Mouse (Mus musculus) liver, embryonic 14.5 days (tissue): Measurements from ENCODE around the gene Snx14. TPM values are rescaled to one million over a fixed set of nuclear protein-coding genes. Genes with fewer than 3 reads are reported as not detected.
A peak's percentile ranks its signal among the peaks of the same experiment; 100 is the strongest.

ENCODE experiments used
- ATAC-seq: fragments of 200-750 bp; cut with Nextera tagmentation; 2 replicates; pipeline ENCODE4 v1.8.0; 2017; ENCODE audit warnings: moderate number of reproducible peaks, mild to moderate bottlenecking, moderate library complexity; ENCODE audit not compliant: insufficient read depth
- DNase-seq, 3 experiments: peaks; one replicate each; pipeline ENCODE4 v3.0.0-alpha.2; 2012 to 2013; ENCODE audit warnings: low read depth in 3 of 3, low spot score in 3 of 3
- H3K27ac ChIP-seq: fragments of 300-500 bp; sonication (generic); 2 replicates; pipeline ENCODE4 v1.5.1; 2014; ENCODE audit warnings: moderate library complexity, mild to moderate bottlenecking, control low read depth, inconsistent platforms
- H3K27me3 ChIP-seq: fragments of 300-500 bp; sonication (generic); 2 replicates; pipeline ENCODE4 v1.6.1; 2014; ENCODE audit warnings: mild to moderate bottlenecking, low read length, moderate library complexity; ENCODE audit not compliant: control insufficient read depth, insufficient read depth
- H3K36me3 ChIP-seq: fragments of 300-500 bp; sonication (generic); replicated peaks from 2 replicates; pipeline ENCODE4 v1.6.1; 2014; ENCODE audit warnings: low read depth; ENCODE audit not compliant: control insufficient read depth, insufficient read depth
- H3K4me1 ChIP-seq, 2 experiments: fragments of 200-500 bp in 1 of 2; fragments of 300-500 bp in 1 of 2; sonication (generic) in 1 of 2; replicated peaks; 2 replicates each; pipeline ENCODE4 v1.6.1; 2012 to 2014; ENCODE audit warnings: antibody characterized with exemption in 1 of 2, inconsistent platforms in 1 of 2, low read length in 1 of 2; ENCODE audit not compliant: control insufficient read depth in 2 of 2, insufficient read depth in 2 of 2
- H3K4me2 ChIP-seq: fragments of 300-500 bp; sonication (generic); 2 replicates; pipeline ENCODE4 v1.6.1; 2014; ENCODE audit warnings: low read depth, mild to moderate bottlenecking, control low read depth, moderate library complexity
- H3K4me3 ChIP-seq, 2 experiments: fragments of 200-500 bp in 1 of 2; fragments of 300-500 bp in 1 of 2; sonication (generic) in 1 of 2; 2 replicates each; pipeline ENCODE4 v1.5.1; 2012 to 2014; ENCODE audit warnings: low read depth in 2 of 2, low read length in 2 of 2, mild to moderate bottlenecking in 2 of 2, control low read depth in 1 of 2, inconsistent platforms in 1 of 2, moderate library complexity in 1 of 2; ENCODE audit not compliant: insufficient read depth in 1 of 2
- H3K9ac ChIP-seq: fragments of 300-500 bp; sonication (generic); replicated peaks from 2 replicates; pipeline ENCODE4 v1.6.1; 2014; ENCODE audit warnings: mild to moderate bottlenecking, control low read depth, moderate library complexity
- H3K9me3 ChIP-seq: fragments of 300-500 bp; sonication (generic); 2 replicates; pipeline ENCODE4 v1.6.1; 2016; ENCODE audit warnings: low read length, mixed read lengths; ENCODE audit not compliant: control insufficient read depth
- CTCF ChIP-seq: IDR thresholded peaks from 2 replicates; pipeline ENCODE4 v1.5.1; 2016; ENCODE audit warnings: antibody characterized with exemption, low read depth, control low read depth
- EP300 ChIP-seq: IDR thresholded peaks from 2 replicates; pipeline ENCODE4 v1.6.1; 2016; ENCODE audit warnings: antibody characterized with exemption, low read depth
- WGBS: fragments of 180-500 bp; shearing (Covaris S2); extraction: QIAGEN DNeasy Blood & Tissue Kit; methylation state at CpG from one replicate; pipeline ENCODE4 v1.1.7; 2014; ENCODE audit not compliant: insufficient replicate concordance; 5-methylcytosine and 5-hydroxymethylcytosine counted together
- polyA plus RNA-seq, 2 experiments: library from polyadenylated mRNA; depleted of rRNA in 1 of 2; stranded (reverse) in 1 of 2; unstranded in 1 of 2; fragments of >200 nt; fragmentation: Nextera tagmentation in 1 of 2; extraction: Ambion mirVana in 1 of 2; gene quantifications; 2 replicates each; pipeline versions ENCODE4 v1.2.1 to v1.2.3; 2012 to 2014

The Snx14 gene
- polyA plus RNA-seq, 2 experiments: 8.6 to 9.9 TPM

GRCm38 (mm10) chr9:88330316-88330715, 108.4 kb downstream of the Snx14 start:
- H3K9ac ChIP-seq: no peak overlapping the region
- no peaks in the 10 kb centered on the region for H3K9me3 ChIP-seq
- ATAC-seq (no peak), DNase-seq (no peak)
- peaks cover 14% of the 10 kb centered on the region for H3K27me3 ChIP-seq
- H3K4me1 ChIP-seq: no peaks in the 10 kb centered on the region
- 43% methylated on average over 3 of the region's 3 CpGs for WGBS
- H3K27ac ChIP-seq: no peak overlapping the region
- TF ChIP-seq CTCF (no peak), EP300 (no peak)
- H3K36me3 ChIP-seq: no peaks in the 10 kb centered on the region
- no peak overlapping the region; the same call in 1 of the 2 replicates for H3K4me2 ChIP-seq
- no peak overlapping the region for H3K4me3 ChIP-seq

GRCm38 (mm10) chr9:88329166-88329748, 109.5 kb downstream of the Snx14 start:
- Histone ChIP-seq H3K27ac (no peak overlapping the region), H3K36me3 (no peaks in the 10 kb centered on the region), H3K4me2 (peak overlapping the region; percentile 33), H3K9me3 (no peaks in the 10 kb centered on the region), H3K4me3 (no peak overlapping the region), H3K9ac (no peak overlapping the region), H3K4me1 (no peaks in the 10 kb centered on the region), H3K27me3 (peaks cover 14% of the 10 kb centered on the region)
- WGBS: 25% methylated on average over 10 of the region's 10 CpGs
- TF ChIP-seq EP300 (no peak), CTCF (no peak)
- ATAC-seq: no peak
- DNase-seq: no peak

- Histone ChIP-seq H3K4me1 (no peaks in the 10 kb centered on the region), H3K4me2 (peak overlapping the region; percentile 63), H3K4me3 (no peak overlapping the region), H3K9me3 (no peaks in the 10 kb centered on the region), H3K36me3 (no peaks in the 10 kb centered on the region), H3K27me3 (peaks cover 14% of the 10 kb centered on the region), H3K27ac (no peak overlapping the region), H3K9ac (no peak overlapping the region)
- DNase-seq: no peak
- 25% methylated on average over 5 of the region's 5 CpGs for WGBS
- no peak for TF ChIP-seq EP300
- no peak for TF ChIP-seq CTCF
- ATAC-seq: no peak
Measured at GRCm38 (mm10) chr9:88328666-88329065, 110.1 kb downstream of the Snx14 start.

GRCm38 (mm10) chr9:88326930-88327901, 111.5 kb downstream of the Snx14 start, which contains the start of gene Nt5e:
Gene Nt5e, plus strand, starts transcription at chr9:88327197.
- Histone ChIP-seq H3K4me1 (no peaks in the 10 kb centered on the region), H3K27ac (no peak within 1 kb of the TSS), H3K36me3 (no peaks in the 10 kb centered on the region), H3K4me2 (peak within 1 kb of the TSS; percentile 63), H3K9me3 (no peaks in the 10 kb centered on the region), H3K27me3 (peaks cover 14% of the 10 kb centered on the region), H3K4me3 (peak within 1 kb of the TSS; percentile 51 to 53), H3K9ac (no peak within 1 kb of the TSS)
- 2% methylated on average over 65 of the region's 66 CpGs for WGBS
- ATAC-seq (peak; percentile 80), DNase-seq (peak in 1 of 3 experiments; percentile 14)
- TF ChIP-seq EP300: no peak
- no peak for TF ChIP-seq CTCF

Other genes with a start within 250 kb of the Snx14 start
- gene Nt5e, start 111.8 kb downstream of the Snx14 start, polyA plus RNA-seq (2012; rRNA removed): 3.6 and 4.9 TPM in 2 replicates
- 8.2 and 8.7 TPM in 2 replicates for gene Nt5e, start 111.8 kb downstream of the Snx14 start, polyA plus RNA-seq (2014; fragmentation: Nextera tagmentation; extraction: Ambion mirVana)
- 0.06 and 0.57 TPM in 2 replicates for gene Gm20537, start 17.7 kb upstream of the Snx14 start, polyA plus RNA-seq (2012; rRNA removed)
- 0.20 TPM in 1 of 2 replicates, not detected in the other for gene Gm20537, start 17.7 kb upstream of the Snx14 start, polyA plus RNA-seq (2014; fragmentation: Nextera tagmentation; extraction: Ambion mirVana)
- gene Syncrip, start 43.6 kb upstream of the Snx14 start, polyA plus RNA-seq (2012; rRNA removed): 10.7 and 24.3 TPM in 2 replicates
- gene Syncrip, start 43.6 kb upstream of the Snx14 start, polyA plus RNA-seq (2014; fragmentation: Nextera tagmentation; extraction: Ambion mirVana): 47.0 and 53.4 TPM in 2 replicates
- gene Zfp949, start 109.1 kb upstream of the Snx14 start, polyA plus RNA-seq (2012; rRNA removed): 2.3 and 3.8 TPM in 2 replicates
- 5.8 and 6.0 TPM in 2 replicates for gene Zfp949, start 109.1 kb upstream of the Snx14 start, polyA plus RNA-seq (2014; fragmentation: Nextera tagmentation; extraction: Ambion mirVana)
- 0.02 and 0.08 TPM in 2 replicates for gene Trim43a, start 141.9 kb upstream of the Snx14 start, polyA plus RNA-seq (2012; rRNA removed)
- not detected in 2 replicates for gene Trim43a, start 141.9 kb upstream of the Snx14 start, polyA plus RNA-seq (2014; fragmentation: Nextera tagmentation; extraction: Ambion mirVana)